25 mouse cellular contexts compared by ENCODE assay signal in the genomic region with DNA sequence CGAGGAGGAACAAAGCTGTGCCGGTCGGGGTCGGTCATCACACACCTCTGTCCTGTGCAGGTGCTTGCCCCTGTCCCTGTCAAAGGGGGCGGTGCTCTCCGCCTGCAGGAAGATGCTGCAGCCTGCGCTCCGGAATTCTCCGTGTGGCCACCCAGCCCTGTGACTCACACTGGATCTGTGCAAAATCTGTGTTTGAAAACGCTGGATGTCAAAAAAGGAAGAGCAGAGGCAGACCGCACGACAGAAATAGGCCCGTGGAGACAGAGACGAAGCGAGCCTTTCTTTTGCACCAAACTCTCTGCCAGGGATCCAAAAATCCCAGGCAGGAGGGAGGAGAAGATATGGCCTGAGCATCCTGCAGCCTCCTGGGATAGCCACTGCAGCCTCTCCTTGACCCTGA. TPM values are rescaled to one million over a fixed set of nuclear protein-coding genes. Genes with fewer than 3 reads are reported as not detected.
A peak's percentile ranks its signal among the peaks of the same experiment; 100 is the strongest.
DNase-seq lines count a peak whose midpoint lies in the region; ATAC-seq and TF ChIP-seq lines count a peak whose summit lies in the region.
"Had no signal": no experiment of that assay in that cellular context is flagged by ENCODE, and none has a peak within 500 bp of the region (broad histone marks: within the 10 kb centered on the region; RNA-seq: fewer than 3 reads in every experiment).

No protein-coding gene starts in this region.

- peak overlapping the region; percentile 78 for H3K27ac ChIP-seq in layer of hippocampus, adult 2 months
- H3K27ac ChIP-seq in left cerebral cortex, adult 2 months = peak overlapping the region; percentile 89
- H3K27ac ChIP-seq: embryonic facial prominence, embryonic 13.5 days; forebrain, embryonic 13.5 days; hindbrain, embryonic 14.5 days; kidney, postnatal 0 days; liver, embryonic 15.5 days; midbrain, embryonic 12.5 days had no signal

- no peak overlapping the region for H3K4me3 ChIP-seq in layer of hippocampus, adult 2 months
- no peak overlapping the region for H3K4me3 ChIP-seq in left cerebral cortex, adult 2 months
- H3K4me3 ChIP-seq: embryonic facial prominence, embryonic 13.5 days; erythroblast, embryonic 14.5 days; forebrain, embryonic 13.5 days; liver, embryonic 15.5 days; midbrain, embryonic 12.5 days had no signal

- intact Hi-C loops in left cerebral cortex, adult 2 months (cut with DNase I) = loop anchor here (1.0 kb wide), 2 partner anchors 21 to 36 kb away; no protein-coding TSS in a partner anchor

- TF ChIP-seq CTCF in layer of hippocampus, adult 2 months (conservative IDR thresholded peaks at IDR 0.05) = no peak
- no peak; the same call in 1 of the 2 replicates for TF ChIP-seq CTCF in left cerebral cortex, adult 2 months (IDR thresholded peaks at IDR 0.05)

- ATAC-seq in erythroid progenitor cell, adult 5-6 weeks (replicated peaks; ENCODE audit: low FRiP score, poor library complexity, severe bottlenecking) = no peak
- no peak for ATAC-seq in granulocyte monocyte progenitor cell, adult 5-6 weeks (replicated peaks; ENCODE audit: poor library complexity, severe bottlenecking)
- ATAC-seq: forebrain, embryonic 13.5 days; inflammation-experienced regulatory T-cells, adult 6 months; Patski had no signal

- peak; percentile 51 to 61 for DNase-seq in layer of hippocampus, adult 2 months (ENCODE audit: low spot score in 2 of 2)
- no peak for DNase-seq in layer of hippocampus, adult 9-10 months (ENCODE audit: low spot score)
- peak; percentile 90 for DNase-seq in brain, adult 2 months (ENCODE audit: low read depth, low spot score)
- DNase-seq in left cerebral cortex, adult 2 months (ENCODE audit: extremely low spot score in 1 of 2, low spot score in 2 of 2) = peak in 1 of 2 experiments; percentile 62
- DNase-seq in right cerebral cortex, postnatal 10 days (ENCODE audit: low spot score in 2 of 2) = peak; percentile 67 to 78
- no peak for DNase-seq in gastrocnemius, postnatal 25 days
- DNase-seq: adrenal gland, adult 2 months; cerebellum, adult 18-20 months; cerebellum, postnatal 25 days; embryo, embryonic 11 days; heart, postnatal 4 days; kidney, adult 2 months had no signal

RNA-seq across cellular contexts. Expression of a gene that starts 22.7 kb away (rescaled TPM):
- total RNA-seq in layer of hippocampus, adult 2 months (2021) = 10 to 100 TPM; 48.3 to 49.0 TPM
- total RNA-seq in left cerebral cortex, adult 2 months (2021) = 10 to 100 TPM; 54.5 to 58.6 TPM
- not detected in 2 replicates for total RNA-seq in erythroid progenitor cell, adult 5-6 weeks (2015; ENCODE audit: low replicate concordance)
- not detected in 2 replicates for total RNA-seq in erythroid progenitor cell, adult 5-6 weeks (2017; ENCODE audit: low replicate concordance)
- total RNA-seq in granulocyte monocyte progenitor cell, adult 5-6 weeks (2014; fragmentation: Nextera tagmentation) = not detected in 2 replicates
- not detected in 2 replicates for total RNA-seq in granulocyte monocyte progenitor cell, adult 5-6 weeks (2017)
- total RNA-seq in gastrocnemius, postnatal 25 days (2021) = under 1 TPM; 0.23 to 0.29 TPM
- total RNA-seq: monocyte, adult 5-6 weeks; neutrophil, adult 5-6 weeks had no signal

Comparison
In these comparisons a context has a peak if more than half of its experiments do, and no peak if none do; other contexts are left out.
1. DNase-seq: peak in layer of hippocampus, adult 2 months (2 of 2), brain, adult 2 months (single experiment) and right cerebral cortex, postnatal 10 days (2 of 2); none in layer of hippocampus, adult 9-10 months (single experiment) and gastrocnemius, postnatal 25 days (single experiment).
2. RNA of a gene that starts 22.7 kb away (total RNA-seq): 54.5 to 58.6 TPM in left cerebral cortex, adult 2 months and 48.3 to 49.0 TPM in layer of hippocampus, adult 2 months; 0.23 to 0.29 TPM in gastrocnemius, postnatal 25 days, not detected in erythroid progenitor cell, adult 5-6 weeks and not detected in granulocyte monocyte progenitor cell, adult 5-6 weeks; every median in the first group is over 10 times any median in the second.